Comparison of ENCODE assay signal across 18 mouse cellular contexts in genomic region chr16:91614552-91614951, GRCm38 (mm10). TPM values are rescaled to one million over a fixed set of nuclear protein-coding genes. Genes with fewer than 3 reads are reported as not detected.
A peak's percentile ranks its signal among the peaks of the same experiment; 100 is the strongest.
DNase-seq lines count a peak whose midpoint lies in the region.
"Had no signal": no experiment of that assay in that cellular context is flagged by ENCODE, and none has a peak within 500 bp of the region (broad histone marks: within the 10 kb centered on the region; RNA-seq: fewer than 3 reads in every experiment).

No protein-coding gene starts in this region.

- H3K9me3 ChIP-seq in midbrain, embryonic 10.5 days (replicated peaks) = no peaks in the 10 kb centered on the region
- H3K9me3 ChIP-seq: embryonic facial prominence, embryonic 10.5 days; embryonic facial prominence, embryonic 12.5 days; forebrain, embryonic 13.5 days; forebrain, embryonic 15.5 days had no signal

- 90% methylated on average over 6 of the region's 6 CpGs for WGBS in midbrain, embryonic 10.5 days

- H3K4me3 ChIP-seq in midbrain, embryonic 10.5 days = no peak overlapping the region
- H3K4me3 ChIP-seq: embryonic facial prominence, embryonic 10.5 days; embryonic facial prominence, embryonic 12.5 days; forebrain, embryonic 13.5 days; forebrain, embryonic 15.5 days had no signal

- H3K27ac ChIP-seq in midbrain, embryonic 10.5 days (replicated peaks) = no peak overlapping the region
- H3K27ac ChIP-seq: embryonic facial prominence, embryonic 10.5 days; embryonic facial prominence, embryonic 12.5 days; forebrain, embryonic 13.5 days; forebrain, embryonic 15.5 days had no signal

- peaks cover 10% of the 10 kb centered on the region for H3K4me1 ChIP-seq in midbrain, embryonic 10.5 days
- H3K4me1 ChIP-seq: embryonic facial prominence, embryonic 12.5 days had no signal

- no peaks in the 10 kb centered on the region for H3K36me3 ChIP-seq in midbrain, embryonic 10.5 days
- H3K36me3 ChIP-seq: embryonic facial prominence, embryonic 10.5 days; embryonic facial prominence, embryonic 12.5 days; forebrain, embryonic 15.5 days had no signal

- DNase-seq in cerebellum, postnatal 10 days = peak; percentile 52 to 56
- no peak for DNase-seq in cerebellum, postnatal 36 days
- DNase-seq in right cerebral cortex, postnatal 10 days (ENCODE audit: low spot score in 2 of 2) = peak; percentile 52 to 57
- DNase-seq in right cerebral cortex, postnatal 4 days = no peak
- no peak for DNase-seq in midbrain, embryonic 10.5 days (ENCODE audit: low spot score)
- DNase-seq: adrenal gland, adult 8-10 months; adrenal gland, postnatal 14 days; adrenal gland, postnatal 36 days; cerebellum, adult 11 months; cerebellum, adult 18-20 months; cerebellum, adult 8-10 months; cerebellum, adult 9-11 months; forebrain, postnatal 0 days had no signal

- H3K27me3 ChIP-seq in midbrain, embryonic 10.5 days (ENCODE audit: low read depth, poor library complexity, severe bottlenecking) = peaks cover 10% of the 10 kb centered on the region
- H3K27me3 ChIP-seq: embryonic facial prominence, embryonic 12.5 days; forebrain, embryonic 13.5 days; forebrain, embryonic 15.5 days; Patski had no signal

RNA-seq across cellular contexts. Expression of gene Dnajc28, which starts 4.3 kb away (rescaled TPM):
- polyA plus RNA-seq in midbrain, embryonic 10.5 days (2016; fragmentation: Nextera tagmentation; extraction: Ambion mirVana) = 4.0 and 4.9 TPM in 2 replicates

RNA-seq across cellular contexts. Expression of gene Tmem50b, which starts 17.0 kb away (rescaled TPM):
- polyA plus RNA-seq in midbrain, embryonic 10.5 days (2016; fragmentation: Nextera tagmentation; extraction: Ambion mirVana) = 41.4 and 43.3 TPM in 2 replicates

RNA-seq across cellular contexts. Expression of gene Gart, which starts 32.2 kb away (rescaled TPM):
- polyA plus RNA-seq in midbrain, embryonic 10.5 days (2016; fragmentation: Nextera tagmentation; extraction: Ambion mirVana) = 145 and 162 TPM in 2 replicates

RNA-seq across cellular contexts. Expression of gene Son, which starts 32.8 kb away (rescaled TPM):
- 109 and 119 TPM in 2 replicates for polyA plus RNA-seq in midbrain, embryonic 10.5 days (2016; fragmentation: Nextera tagmentation; extraction: Ambion mirVana)

Comparison
In these comparisons a context has a peak if more than half of its experiments do, and no peak if none do; other contexts are left out.
1. DNase-seq: peak in cerebellum, postnatal 10 days (2 of 2) and right cerebral cortex, postnatal 10 days (2 of 2); none in cerebellum, postnatal 36 days (0 of 2), right cerebral cortex, postnatal 4 days (single experiment) and midbrain, embryonic 10.5 days (single experiment).